Mouse (Mus musculus) stomach, embryonic 14.5 days (tissue): ENCODE data around the gene Gm8126. TPM values are rescaled to one million over a fixed set of nuclear protein-coding genes. Genes with fewer than 3 reads are reported as not detected.
"Not testable (repeated sequence)": the region's sequence is repeated elsewhere in the genome, so short reads cannot be mapped to it uniquely, and the experiment has no call there.

Source experiments
- ATAC-seq: fragments of 200-750 bp; cut with Nextera tagmentation; 2 replicates; pipeline ENCODE4 v1.8.0; 2017; ENCODE audit warnings: low read depth, moderate TSS enrichment; ENCODE audit not compliant: insufficient number of reproducible peaks, insufficient read depth, low FRiP score
- H3K27ac ChIP-seq: fragments of 300-500 bp; sonication (generic); 2 replicates; pipeline ENCODE4 v1.5.1; 2014; ENCODE audit warnings: mild to moderate bottlenecking, low read length, moderate library complexity, mixed read lengths
- H3K27me3 ChIP-seq: fragments of 300-500 bp; sonication (generic); 2 replicates; pipeline ENCODE4 v1.6.1; 2014; ENCODE audit warnings: low read length, control low read depth, mixed read lengths; ENCODE audit not compliant: control insufficient read depth, insufficient read depth
- H3K36me3 ChIP-seq: fragments of 300-500 bp; sonication (generic); 2 replicates; pipeline ENCODE4 v1.6.1; 2014; ENCODE audit warnings: mild to moderate bottlenecking, control low read depth, low read length, moderate library complexity, mixed read lengths; ENCODE audit not compliant: control insufficient read depth, insufficient read depth
- H3K4me1 ChIP-seq: fragments of 300-500 bp; sonication (generic); 2 replicates; pipeline ENCODE4 v1.6.1; 2014; ENCODE audit warnings: low read length, control low read depth, mixed read lengths; ENCODE audit not compliant: control insufficient read depth, insufficient read depth
- H3K4me2 ChIP-seq: fragments of 300-500 bp; sonication (generic); replicated peaks from 2 replicates; pipeline ENCODE4 v1.6.1; 2014; ENCODE audit warnings: low read depth, low read length, control low read depth
- H3K4me3 ChIP-seq: fragments of 300-500 bp; sonication (generic); 2 replicates; pipeline ENCODE4 v1.5.1; 2014; ENCODE audit warnings: low read depth, low read length, control low read depth
- H3K9ac ChIP-seq: fragments of 300-500 bp; sonication (generic); replicated peaks from 2 replicates; pipeline ENCODE4 v1.6.1; 2014; ENCODE audit warnings: low read depth, mild to moderate bottlenecking, control low read depth, low read length, moderate library complexity, mixed read lengths
- H3K9me3 ChIP-seq: fragments of 300-500 bp; sonication (generic); 2 replicates; pipeline ENCODE4 v1.6.1; 2016; ENCODE audit warnings: low read depth, low read length, control low read depth; ENCODE audit not compliant: control insufficient read depth
- WGBS: fragments of 180-500 bp; shearing (Covaris S2); extraction: QIAGEN DNeasy Blood & Tissue Kit; methylation state at CpG from one replicate; pipeline ENCODE4 v1.1.7; 2014; 5-methylcytosine and 5-hydroxymethylcytosine counted together
- polyA plus RNA-seq: library from polyadenylated mRNA; unstranded; fragments of >200 nt; fragmentation: Nextera tagmentation; extraction: Ambion mirVana; gene quantifications from 2 replicates; pipeline ENCODE4 v1.2.1, GENCODE M21; 2014

Gm8126 gene
- polyA plus RNA-seq: not detected in 2 replicates

DNA sequence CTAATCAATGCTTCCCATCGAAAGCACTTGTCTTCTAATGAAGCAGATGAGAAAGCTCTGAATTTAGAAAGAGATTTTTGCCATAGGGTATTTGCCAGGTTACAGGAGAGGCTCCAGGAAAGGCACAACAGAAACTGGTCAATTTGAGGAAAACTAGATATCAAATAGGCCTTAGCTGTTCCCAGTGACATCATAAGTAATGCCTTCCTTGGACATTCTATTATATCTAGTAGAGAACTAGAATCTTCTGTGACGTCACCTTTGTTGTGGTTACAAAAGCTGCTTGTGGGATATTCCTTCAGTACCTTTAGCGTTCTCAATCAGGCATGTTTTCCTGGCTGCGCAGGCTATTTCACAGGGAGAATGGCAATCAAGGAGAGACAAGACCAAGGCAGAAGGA is at the start of gene Gm8126:
Gene Gm8126, plus strand, starts transcription at position 301 of the 400 bp plus-strand sequence.
- not testable (repeated sequence) for H3K4me1 ChIP-seq, ATAC-seq, H3K27ac ChIP-seq, H3K9me3 ChIP-seq, H3K9ac ChIP-seq, H3K36me3 ChIP-seq, H3K4me3 ChIP-seq, H3K4me2 ChIP-seq, H3K27me3 ChIP-seq
- 94% methylated on average over 3 of the region's 4 CpGs for WGBS

DNA sequence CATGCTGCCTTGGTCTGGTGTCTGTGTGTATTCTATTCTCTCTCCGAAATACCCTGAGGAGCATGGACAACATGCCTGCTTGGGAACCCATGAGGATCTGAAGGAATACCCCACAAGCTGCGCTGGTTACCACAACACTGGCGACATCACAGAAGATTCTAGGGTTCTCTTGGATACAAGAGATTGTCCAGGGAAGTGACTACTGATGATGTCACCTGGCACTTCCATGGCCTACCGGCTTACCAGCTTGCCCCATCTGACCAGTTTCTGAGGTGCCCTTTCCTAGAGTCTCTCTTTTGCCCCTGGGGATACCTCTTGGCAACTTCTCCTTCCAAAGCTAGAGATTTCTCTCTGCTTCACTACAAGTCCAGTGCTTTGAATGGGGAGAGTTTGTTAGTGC is 23.2 kb upstream of the Gm8126 start, which contains the start of gene Gm8122:
Gene Gm8122, minus strand, starts transcription at position 101 of the 400 bp plus-strand sequence.
- not testable (repeated sequence) for ATAC-seq
- WGBS: 94% methylated on average over 3 of the region's 4 CpGs

DNA sequence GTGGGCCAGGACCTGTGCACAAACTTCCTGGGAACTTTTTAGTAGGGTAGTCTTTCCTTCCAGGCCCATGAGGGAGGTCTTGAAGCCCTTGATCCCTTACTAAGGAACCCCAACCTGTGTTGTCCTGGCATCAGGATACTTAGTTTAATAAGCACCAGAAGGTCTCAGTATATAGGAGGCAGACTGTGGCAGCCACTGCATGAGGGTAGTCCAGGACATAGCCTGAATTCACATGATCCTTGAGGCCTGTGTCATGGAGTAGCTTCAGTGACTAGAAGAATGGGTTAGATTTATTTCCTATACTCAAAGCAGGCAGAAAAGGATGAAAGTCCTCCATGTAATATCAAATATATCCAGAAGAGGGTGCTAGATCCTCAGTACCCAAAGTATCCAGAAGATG is 20.7 kb upstream of the Gm8126 start:
- not testable (repeated sequence) for H3K4me3 ChIP-seq, H3K4me2 ChIP-seq, H3K9ac ChIP-seq, H3K36me3 ChIP-seq, H3K4me1 ChIP-seq, H3K27me3 ChIP-seq, H3K27ac ChIP-seq, ATAC-seq, H3K9me3 ChIP-seq

More for the DNA sequence above, 23.2 kb upstream of the Gm8126 start, which contains the start of gene Gm8122:
- not testable (repeated sequence) for H3K4me2 ChIP-seq, H3K27me3 ChIP-seq, H3K27ac ChIP-seq, H3K4me1 ChIP-seq, H3K4me3 ChIP-seq, H3K36me3 ChIP-seq, H3K9ac ChIP-seq, H3K9me3 ChIP-seq

DNA sequence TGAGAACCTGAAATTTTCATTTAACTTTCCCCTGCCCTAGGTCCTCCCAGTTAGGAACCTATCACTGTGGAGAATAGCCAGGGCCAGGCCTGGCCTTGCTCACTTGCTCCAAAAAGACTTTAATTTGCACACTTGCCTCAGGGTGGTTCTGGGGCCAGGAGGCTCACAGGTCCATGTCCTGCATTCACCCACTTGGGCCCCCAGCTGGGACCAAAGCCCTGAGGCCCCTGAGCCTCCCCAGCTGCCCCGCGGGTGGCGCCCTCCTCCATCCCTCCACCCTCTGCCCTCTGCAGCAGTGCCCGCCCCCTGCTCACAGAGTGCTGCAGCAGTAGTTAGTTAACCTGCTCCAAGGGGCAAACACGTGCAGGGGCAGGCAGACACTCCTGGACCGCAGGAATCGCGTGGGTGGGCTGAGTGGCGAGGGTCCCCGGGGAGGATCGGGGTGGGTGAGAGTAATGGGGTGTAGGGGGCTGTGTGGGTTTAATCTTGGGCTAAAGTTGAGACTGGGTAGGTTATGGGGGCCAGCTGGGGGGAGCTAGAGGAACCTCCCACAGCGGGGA is 8.8 kb upstream of the Gm8126 start:
- not testable (repeated sequence) for H3K4me1 ChIP-seq, H3K4me3 ChIP-seq, H3K27ac ChIP-seq, H3K9ac ChIP-seq, H3K9me3 ChIP-seq, H3K27me3 ChIP-seq, H3K36me3 ChIP-seq, H3K4me2 ChIP-seq, ATAC-seq
- 17% methylated on average over 7 of the region's 12 CpGs for WGBS

DNA sequence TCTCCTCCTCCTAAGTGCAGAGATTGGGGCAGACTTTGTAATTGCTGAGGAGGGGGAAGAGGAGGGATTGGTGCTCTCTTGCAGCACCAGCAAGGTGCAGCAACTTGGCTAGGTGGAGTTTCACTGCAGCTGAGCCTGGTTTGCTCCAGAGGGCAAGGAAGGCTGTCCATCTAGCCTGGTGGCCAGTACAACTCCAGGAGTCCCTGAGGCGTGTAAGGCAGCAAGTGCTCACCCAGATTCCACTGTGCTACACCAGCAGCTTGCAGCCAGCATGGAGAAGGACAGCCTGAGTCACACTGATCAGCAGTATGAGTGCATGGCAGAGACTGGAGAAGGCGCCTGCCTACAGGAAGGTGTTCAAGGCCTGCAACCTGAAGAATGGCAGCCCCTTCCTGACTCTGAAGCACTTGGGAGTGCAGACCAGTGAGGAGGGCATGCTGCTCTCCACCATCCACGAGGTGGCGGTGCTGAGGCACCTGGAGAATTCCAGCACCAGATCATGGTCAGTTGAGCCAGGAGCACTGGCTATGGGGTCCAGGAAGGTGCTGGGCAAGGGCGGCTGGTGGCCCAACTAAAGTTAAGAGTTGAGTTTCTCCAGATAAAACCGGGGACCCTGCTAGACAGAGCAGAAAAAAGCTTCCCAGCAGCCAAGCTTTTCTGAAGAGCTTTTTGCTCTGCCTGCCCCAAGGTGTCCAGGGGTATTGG is 7.7 kb upstream of the Gm8126 start:
- WGBS: 34% methylated on average over 5 of the region's 6 CpGs

DNA sequence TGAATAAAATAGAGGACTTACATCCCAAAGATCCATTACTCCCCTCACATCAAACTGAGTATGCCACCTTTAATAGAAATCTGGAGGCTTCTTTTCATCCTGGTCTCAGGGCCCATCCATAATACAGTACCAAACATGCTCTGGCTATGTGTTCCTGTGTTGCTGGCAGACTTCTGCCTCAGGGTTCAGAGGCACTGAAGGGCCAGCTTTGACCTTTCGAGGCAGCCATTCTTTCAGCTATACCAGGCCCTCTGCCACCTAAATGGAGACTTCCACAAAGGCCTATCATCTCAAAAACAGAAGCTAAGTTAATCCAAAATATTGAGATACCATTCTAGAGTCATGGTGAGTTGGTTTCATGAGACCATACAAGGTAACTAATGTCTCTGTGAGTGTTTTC is 1.9 kb upstream of the Gm8126 start:
- not testable (repeated sequence) for H3K4me3 ChIP-seq, H3K4me2 ChIP-seq, H3K4me1 ChIP-seq, ATAC-seq, H3K27me3 ChIP-seq, H3K36me3 ChIP-seq, H3K27ac ChIP-seq, H3K9me3 ChIP-seq, H3K9ac ChIP-seq
- 83% methylated on average over 1 of the region's 1 CpGs for WGBS

More for the DNA sequence above, 7.7 kb upstream of the Gm8126 start:
- not testable (repeated sequence) for H3K27me3 ChIP-seq, H3K9ac ChIP-seq, H3K9me3 ChIP-seq, H3K4me1 ChIP-seq, ATAC-seq, H3K36me3 ChIP-seq, H3K27ac ChIP-seq, H3K4me2 ChIP-seq, H3K4me3 ChIP-seq

DNA sequence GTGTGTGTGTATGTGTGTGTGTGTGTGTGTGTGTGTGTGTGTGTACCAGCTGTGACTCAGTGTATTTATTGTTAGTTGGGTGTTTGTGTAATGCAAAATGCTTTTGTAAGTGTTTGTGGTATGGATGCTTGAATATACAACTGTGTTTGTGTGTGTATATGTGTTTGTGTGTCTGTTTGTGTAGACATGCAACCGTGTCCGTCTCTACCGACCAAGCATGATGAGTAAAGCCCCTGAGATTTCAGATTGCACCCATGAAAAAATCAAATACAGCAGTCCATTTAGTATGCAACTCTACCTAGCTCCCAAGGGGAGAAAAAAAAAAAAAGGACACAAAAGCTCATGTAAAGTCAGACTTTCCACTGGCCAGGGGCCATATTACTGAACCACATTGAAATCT is 5.0 kb downstream of the Gm8126 start:
- ATAC-seq, H3K4me1 ChIP-seq, H3K27me3 ChIP-seq, H3K4me3 ChIP-seq, H3K4me2 ChIP-seq, H3K9ac ChIP-seq, H3K9me3 ChIP-seq, H3K27ac ChIP-seq, H3K36me3 ChIP-seq: not testable (repeated sequence)
- WGBS: 82% methylated on average over 3 of the region's 3 CpGs

DNA sequence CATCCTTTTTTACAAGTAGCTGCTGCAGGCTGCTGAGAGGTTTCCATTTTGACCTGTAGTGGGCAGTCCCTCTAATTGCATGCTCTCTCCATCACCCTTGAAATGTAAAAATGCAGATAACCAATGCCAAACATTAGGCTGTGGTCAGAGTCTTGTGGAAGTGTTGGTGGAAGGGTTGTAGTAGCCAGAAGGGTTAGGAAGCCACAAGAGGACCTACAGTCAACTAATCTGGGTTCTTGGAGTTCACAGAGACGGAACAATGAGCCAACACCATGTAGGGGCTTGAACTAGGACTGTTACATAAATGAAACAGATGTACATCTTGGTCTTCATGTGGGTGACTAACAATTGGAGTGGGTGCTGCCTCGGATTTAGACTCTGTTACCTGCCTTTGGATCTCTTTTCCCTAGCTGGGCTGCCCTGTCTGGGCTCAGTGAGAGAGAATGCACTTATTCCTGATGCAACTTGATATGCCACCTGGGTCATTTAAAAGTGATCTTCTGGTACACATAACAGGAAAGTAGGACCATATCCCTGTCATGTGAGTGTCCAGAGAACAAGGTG is 10.2 kb downstream of the Gm8126 start:
- H3K36me3 ChIP-seq, H3K9me3 ChIP-seq, H3K9ac ChIP-seq, H3K27ac ChIP-seq, H3K27me3 ChIP-seq, H3K4me2 ChIP-seq, H3K4me3 ChIP-seq, H3K4me1 ChIP-seq, ATAC-seq: not testable (repeated sequence)
- WGBS: 46% methylated on average over 2 of the region's 2 CpGs
